Mouse (Mus musculus) MEL (cell line): ENCODE measurements around the gene Cnst.

ENCODE experiments used
- CTCF ChIP-seq, 3 experiments: IDR thresholded peaks in 2 of 3; conservative IDR thresholded peaks in 1 of 3; 2 replicates each; pipeline ENCODE4 v1.5.1; 2011 to 2012; ENCODE audit warnings: low read length in 3 of 3, low read depth in 2 of 3, mild to moderate bottlenecking in 2 of 3, improper control_type of control experiment in 1 of 3, inconsistent platforms in 1 of 3, mixed read lengths in 1 of 3, moderate library complexity in 1 of 3; ENCODE audit not compliant: control insufficient read depth in 1 of 3, insufficient read depth in 1 of 3, poor library complexity in 1 of 3, severe bottlenecking in 1 of 3
- GATA1 ChIP-seq: IDR thresholded peaks from 2 replicates; pipeline ENCODE4 v1.6.1; 2011; ENCODE audit warnings: low read depth, low read length, improper control_type of control experiment
- MYC ChIP-seq: IDR thresholded peaks from 2 replicates; pipeline ENCODE4 v1.6.1; 2011; ENCODE audit warnings: low read depth, mild to moderate bottlenecking, low read length, improper control_type of control experiment, moderate library complexity

DNA sequence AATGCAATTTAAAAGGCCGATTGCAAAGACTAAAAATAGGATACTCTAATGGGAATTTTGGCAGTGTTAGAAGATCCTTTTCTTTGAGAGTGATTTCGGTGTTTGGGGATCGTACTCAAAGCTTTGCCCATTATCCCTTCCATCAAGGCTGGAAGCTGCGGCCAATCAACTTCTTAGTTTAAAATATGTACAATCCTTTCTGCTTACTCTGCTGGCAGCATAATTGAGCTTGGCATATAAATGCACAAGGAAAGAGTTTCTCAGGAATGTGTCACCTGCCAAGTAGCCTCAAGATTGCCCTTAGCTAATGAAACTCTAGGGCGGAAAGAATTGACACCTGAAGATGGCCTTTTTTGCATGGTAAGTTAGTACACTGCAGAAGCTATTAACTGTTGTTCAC is 1.0 kb downstream of the Cnst start:
- TF ChIP-seq CTCF (IDR thresholded peaks at IDR 0.05 in 2 of 3, conservative IDR thresholded peaks at IDR 0.05 in 1 of 3; ENCODE audit: control insufficient read depth in 1 of 3, insufficient read depth in 1 of 3, low read depth in 2 of 3, low read length in 3 of 3, poor library complexity in 1 of 3, severe bottlenecking in 1 of 3), result no peak
- TF ChIP-seq GATA1, result no peak
- no peak for TF ChIP-seq MYC
